Mouse (Mus musculus): Measurements from ENCODE around the gene Tmem102. TPM values are rescaled to one million over a fixed set of nuclear protein-coding genes. Genes with fewer than 3 reads are reported as not detected.
A peak's percentile ranks its signal among the peaks of the same experiment; 100 is the strongest.

The Tmem102 gene
- polyA plus RNA-seq, 2 experiments = 1.8 to 5.9 TPM

GRCm38 (mm10) chr11:69837952-69838713 is 32.7 kb upstream of the Tmem102 start, which contains the start of gene Tmem256:
Tmem256 (plus strand) TSS chr11:69838514.
- peak; percentile 100 for DNase-seq (ENCODE audit: low spot score)
- peaks cover 12% of the 10 kb centered on the region; the same call in 1 of the 2 replicates for H3K36me3 ChIP-seq (ENCODE audit: control insufficient read depth, insufficient read depth, low read length)
- WGBS = 0% methylated on average over 34 of the region's 34 CpGs
- TF ChIP-seq POLR2A (IDR thresholded peaks at IDR 0.05; ENCODE audit: borderline replicate concordance, extremely low read depth, insufficient read depth, insufficient read length) = 0 out of 2 replicates have a peak, but pooled peaks have one; percentile 69
- no peaks in the 10 kb centered on the region for H3K9me3 ChIP-seq (ENCODE audit: control insufficient read depth, low read length)
- H3K4me2 ChIP-seq (replicated peaks; ENCODE audit: low read depth, low read length, severe bottlenecking) = peak within 1 kb of the TSS; percentile 95
- ATAC-seq (ENCODE audit: low FRiP score, low read depth) = peak; percentile 92
- H3K27me3 ChIP-seq (ENCODE audit: control insufficient read depth, insufficient read depth, low read length) = peaks cover 5% of the 10 kb centered on the region; the same call in 1 of the 2 replicates
- peak within 1 kb of the TSS; percentile 83 for H3K27ac ChIP-seq (replicated peaks; ENCODE audit: low read depth, low read length)
- H3K4me1 ChIP-seq (ENCODE audit: control insufficient read depth, insufficient read depth, low read length) = peaks cover 37% of the 10 kb centered on the region
- peak within 1 kb of the TSS; percentile 73 for H3K4me3 ChIP-seq (replicated peaks; ENCODE audit: low read length)
- peak within 1 kb of the TSS; percentile 71 for H3K9ac ChIP-seq (ENCODE audit: low read depth, low read length, severe bottlenecking)

- TF ChIP-seq POLR2A (IDR thresholded peaks at IDR 0.05; ENCODE audit: borderline replicate concordance, extremely low read depth, insufficient read depth, insufficient read length) = no peak
- Histone ChIP-seq H3K27me3 (ENCODE audit: control insufficient read depth, insufficient read depth, low read length) (peaks cover 5% of the 10 kb centered on the region; the same call in 1 of the 2 replicates), H3K4me1 (ENCODE audit: control insufficient read depth, insufficient read depth, low read length) (peaks cover 37% of the 10 kb centered on the region), H3K9me3 (ENCODE audit: control insufficient read depth, low read length) (no peaks in the 10 kb centered on the region), H3K27ac (replicated peaks; ENCODE audit: low read depth, low read length) (peak within 1 kb of the TSS; percentile 83), H3K4me3 (replicated peaks; ENCODE audit: low read length) (peak within 1 kb of the TSS; percentile 73), H3K36me3 (ENCODE audit: control insufficient read depth, insufficient read depth, low read length) (peaks cover 17% of the 10 kb centered on the region), H3K4me2 (replicated peaks; ENCODE audit: low read depth, low read length, severe bottlenecking) (peak within 1 kb of the TSS; percentile 95), H3K9ac (ENCODE audit: low read depth, low read length, severe bottlenecking) (peak within 1 kb of the TSS; percentile 71)
- no peak for DNase-seq (ENCODE audit: low spot score)
- WGBS = under 1% methylated on average over 29 of the region's 32 CpGs
- ATAC-seq (ENCODE audit: low FRiP score, low read depth) = no peak; the same call in 1 of the 2 replicates
Measured at GRCm38 (mm10) chr11:69837604-69837951, 32.2 kb upstream of the Tmem102 start, which contains the start of gene Nlgn2. Nlgn2 (minus strand) TSS chr11:69837784.

- ATAC-seq (ENCODE audit: low FRiP score, low read depth) (no peak), DNase-seq (ENCODE audit: low spot score) (peak; percentile 37)
- H3K9me3 ChIP-seq (ENCODE audit: control insufficient read depth, low read length) = no peaks in the 10 kb centered on the region
- peak overlapping the region; percentile 73 for H3K4me3 ChIP-seq (replicated peaks; ENCODE audit: low read length)
- no peak for TF ChIP-seq POLR2A (IDR thresholded peaks at IDR 0.05; ENCODE audit: borderline replicate concordance, extremely low read depth, insufficient read depth, insufficient read length)
- H3K27ac ChIP-seq (replicated peaks; ENCODE audit: low read depth, low read length) = peak overlapping the region; percentile 79
- H3K4me1 ChIP-seq (ENCODE audit: control insufficient read depth, insufficient read depth, low read length) = peaks cover 37% of the 10 kb centered on the region
- 1% methylated on average over 38 of the region's 52 CpGs for WGBS
- peaks cover 24% of the 10 kb centered on the region for H3K36me3 ChIP-seq (ENCODE audit: control insufficient read depth, insufficient read depth, low read length)
- H3K4me2 ChIP-seq (replicated peaks; ENCODE audit: low read depth, low read length, severe bottlenecking) = peak overlapping the region; percentile 95
- peak overlapping the region; percentile 71 for H3K9ac ChIP-seq (ENCODE audit: low read depth, low read length, severe bottlenecking)
- peaks cover 5% of the 10 kb centered on the region; the same call in 1 of the 2 replicates for H3K27me3 ChIP-seq (ENCODE audit: control insufficient read depth, insufficient read depth, low read length)
Measured at GRCm38 (mm10) chr11:69836703-69837576, 31.5 kb upstream of the Tmem102 start.

GRCm38 (mm10) chr11:69835966-69836335 is 30.5 kb upstream of the Tmem102 start:
- ATAC-seq (ENCODE audit: low FRiP score, low read depth) (no peak), DNase-seq (ENCODE audit: low spot score) (no peak)
- H3K9ac ChIP-seq (ENCODE audit: low read depth, low read length, severe bottlenecking) = peak overlapping the region; percentile 71
- WGBS = 10% methylated on average over 4 of the region's 4 CpGs
- H3K4me3 ChIP-seq (replicated peaks; ENCODE audit: low read length) = peak overlapping the region; percentile 73
- peaks cover 31% of the 10 kb centered on the region for H3K36me3 ChIP-seq (ENCODE audit: control insufficient read depth, insufficient read depth, low read length)
- no peaks in the 10 kb centered on the region for H3K9me3 ChIP-seq (ENCODE audit: control insufficient read depth, low read length)
- peaks cover 5% of the 10 kb centered on the region; the same call in 1 of the 2 replicates for H3K27me3 ChIP-seq (ENCODE audit: control insufficient read depth, insufficient read depth, low read length)
- peaks cover 37% of the 10 kb centered on the region for H3K4me1 ChIP-seq (ENCODE audit: control insufficient read depth, insufficient read depth, low read length)
- no peak for TF ChIP-seq POLR2A (IDR thresholded peaks at IDR 0.05; ENCODE audit: borderline replicate concordance, extremely low read depth, insufficient read depth, insufficient read length)
- H3K4me2 ChIP-seq (replicated peaks; ENCODE audit: low read depth, low read length, severe bottlenecking) = peak overlapping the region; percentile 95
- no peak overlapping the region for H3K27ac ChIP-seq (replicated peaks; ENCODE audit: low read depth, low read length)
